Mouse (Mus musculus) Muller cell, postnatal 12 days (primary cell): ENCODE results near the gene Mta1.

Experiments used
- DNase-seq: peaks from one replicate; pipeline ENCODE4 v3.0.0-alpha.2; 2015; ENCODE audit errors: inconsistent ontology term

Gene Mta1

GRCm38 (mm10) chr12:113098530-113099151 is 563 bp downstream of the Mta1 start:
- DNase-seq: peak; percentile 40

- DNase-seq: no peak
Observed at GRCm38 (mm10) chr12:113099470-113100237, 1.6 kb downstream of the Mta1 start.

- peak; percentile 37 for DNase-seq
Observed at GRCm38 (mm10) chr12:113100448-113101076, 2.5 kb downstream of the Mta1 start.

- no peak for DNase-seq
Observed at GRCm38 (mm10) chr12:113101251-113101960, 3.3 kb downstream of the Mta1 start.

GRCm38 (mm10) chr12:113102461-113102860 is 4.4 kb downstream of the Mta1 start:
- DNase-seq: peak; percentile 69

GRCm38 (mm10) chr12:113103846-113104451 is 5.9 kb downstream of the Mta1 start:
- DNase-seq: no peak

GRCm38 (mm10) chr12:113106386-113106785 is 8.3 kb downstream of the Mta1 start:
- peak; percentile 54 for DNase-seq

GRCm38 (mm10) chr12:113107431-113108124 is 9.5 kb downstream of the Mta1 start:
- no peak for DNase-seq

GRCm38 (mm10) chr12:113108528-113109283 is 10.6 kb downstream of the Mta1 start:
- DNase-seq: no peak

- DNase-seq: no peak
Observed at GRCm38 (mm10) chr12:113109801-113110200, 11.7 kb downstream of the Mta1 start.

GRCm38 (mm10) chr12:113114141-113114540 is 16.1 kb downstream of the Mta1 start:
- no peak for DNase-seq

GRCm38 (mm10) chr12:113114856-113115538 is 16.9 kb downstream of the Mta1 start:
- no peak for DNase-seq

GRCm38 (mm10) chr12:113119516-113120410 is 21.7 kb downstream of the Mta1 start:
- DNase-seq: peak; percentile 66

- DNase-seq: no peak
Observed at GRCm38 (mm10) chr12:113124726-113125125, 26.6 kb downstream of the Mta1 start.

GRCm38 (mm10) chr12:113130732-113131131 is 32.7 kb downstream of the Mta1 start:
- DNase-seq: no peak

GRCm38 (mm10) chr12:113131601-113132000 is 33.5 kb downstream of the Mta1 start:
- DNase-seq: no peak

GRCm38 (mm10) chr12:113132567-113132966 is 34.5 kb downstream of the Mta1 start:
- peak; percentile 86 for DNase-seq

- no peak for DNase-seq
Observed at GRCm38 (mm10) chr12:113133260-113133659, 35.2 kb downstream of the Mta1 start.
